Mouse (Mus musculus): ENCODE results near the gene Abcd1.

The Abcd1 gene

DNA sequence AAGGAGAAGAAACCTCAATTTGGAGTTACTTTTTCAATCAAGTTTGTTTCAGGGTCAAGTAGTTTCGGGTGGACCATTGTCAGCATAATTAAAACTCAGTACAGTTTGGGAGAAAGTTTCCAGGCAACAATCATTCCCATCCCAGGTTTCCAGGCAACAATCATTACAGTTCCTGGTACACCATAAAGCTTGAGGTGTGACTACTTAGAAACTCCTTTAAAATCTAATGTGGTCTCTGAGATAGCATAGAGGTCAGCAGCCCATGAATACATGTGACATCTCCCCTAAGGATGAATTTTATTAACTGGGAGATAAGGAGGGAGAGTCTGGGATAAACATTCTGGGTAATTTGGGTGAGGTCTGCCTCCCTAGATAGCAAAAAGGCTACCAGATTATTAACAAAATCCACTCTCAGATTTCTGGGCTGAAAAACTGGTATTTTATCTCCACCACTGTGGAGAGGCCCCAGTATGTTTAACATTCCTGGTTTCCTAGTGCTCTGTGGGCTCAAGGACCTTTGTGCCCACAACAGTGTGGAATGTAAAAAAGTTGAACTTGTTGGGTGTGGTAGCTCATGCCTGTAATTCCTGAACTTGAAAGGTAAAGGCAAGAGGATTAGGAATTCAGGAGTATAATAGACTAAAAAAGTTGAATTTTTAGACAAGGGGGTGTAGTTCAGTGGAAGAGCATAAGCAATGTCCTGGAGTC lies 28.5 kb downstream of the Abcd1 start:
- DNase-seq (ENCODE audit: low spot score) = no peak

GRCm38 (mm10) chrX:73748977-73749376 lies 32.6 kb downstream of the Abcd1 start:
- no peak for DNase-seq (ENCODE audit: low spot score)

DNA sequence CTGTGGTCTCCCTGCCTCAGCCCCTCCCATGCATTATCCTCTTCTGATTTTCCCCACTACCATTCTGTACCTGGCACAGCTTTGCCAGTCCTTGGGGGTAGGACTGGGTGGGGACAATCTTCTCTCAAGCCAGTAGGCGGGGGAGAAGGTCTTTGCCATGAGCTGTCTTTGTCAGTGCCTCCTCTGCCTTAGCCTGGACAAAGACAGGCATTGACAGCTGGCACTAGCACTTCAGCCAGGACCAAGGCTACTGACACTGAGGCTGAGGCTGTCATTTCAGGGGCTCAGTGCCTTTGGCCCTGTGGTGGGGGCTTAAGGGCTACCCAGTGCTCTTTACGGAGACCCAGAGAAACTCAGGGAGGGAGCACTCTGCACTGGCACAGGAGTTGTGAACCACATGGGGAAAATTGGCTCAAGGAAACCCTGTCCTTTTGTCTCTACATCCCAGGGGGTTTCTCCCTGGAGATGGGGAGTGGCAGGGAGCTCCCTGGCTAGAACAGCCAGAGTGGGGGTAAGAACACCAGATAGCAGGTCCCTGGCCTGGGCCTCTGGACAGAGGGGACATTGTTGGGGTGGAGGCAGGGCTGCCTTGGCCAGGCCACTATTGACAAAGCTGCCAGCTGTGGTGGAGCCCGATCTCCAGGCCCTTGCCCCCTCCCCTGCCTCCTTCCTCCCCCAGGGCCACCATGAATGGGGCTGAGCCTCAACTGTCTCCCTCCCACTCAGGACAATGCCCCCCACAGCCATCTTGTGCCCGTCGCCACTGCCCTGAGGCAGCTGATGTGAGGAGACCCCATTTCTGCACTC lies 40.1 kb downstream of the Abcd1 start, which contains the start of gene Plxnb3:
Gene Plxnb3 (plus strand): TSS at position 757 of the 807 bp plus-strand sequence.
- DNase-seq (ENCODE audit: low spot score) = no peak

DNA sequence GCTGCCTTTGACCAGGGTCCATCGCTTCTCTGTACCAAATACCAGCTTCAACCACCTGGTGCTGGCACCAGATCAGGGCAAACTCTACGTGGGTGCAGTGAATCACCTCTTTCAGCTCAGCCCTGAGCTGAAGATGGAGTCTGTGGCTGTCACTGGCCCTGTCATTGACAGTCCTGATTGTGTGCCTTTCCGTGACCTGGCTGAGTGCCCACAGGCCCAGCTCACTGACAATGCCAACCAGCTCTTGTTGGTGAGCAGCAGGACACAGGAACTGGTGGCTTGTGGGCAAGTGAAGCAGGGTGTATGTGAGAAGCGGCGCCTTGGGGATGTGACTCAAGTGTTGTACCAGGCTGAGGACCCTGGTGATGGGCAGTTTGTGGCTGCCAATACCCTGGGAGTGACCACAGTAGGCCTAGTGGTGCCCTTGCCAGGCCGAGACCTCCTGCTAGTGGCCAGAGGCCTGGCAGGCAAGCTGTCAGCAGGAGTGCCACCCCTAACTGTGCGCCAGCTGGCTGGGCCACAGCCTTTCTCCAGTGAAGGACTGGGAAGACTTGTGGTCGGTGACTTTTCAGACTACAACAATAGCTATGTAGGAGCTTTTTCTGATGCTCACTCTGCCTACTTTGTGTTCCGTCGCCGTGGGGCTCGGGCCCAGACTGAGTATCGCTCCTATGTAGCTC lies 42.4 kb downstream of the Abcd1 start:
- no peak for DNase-seq (ENCODE audit: low spot score)

GRCm38 (mm10) chrX:73765311-73765710 lies 48.9 kb downstream of the Abcd1 start:
- no peak for DNase-seq (ENCODE audit: low spot score)

DNA sequence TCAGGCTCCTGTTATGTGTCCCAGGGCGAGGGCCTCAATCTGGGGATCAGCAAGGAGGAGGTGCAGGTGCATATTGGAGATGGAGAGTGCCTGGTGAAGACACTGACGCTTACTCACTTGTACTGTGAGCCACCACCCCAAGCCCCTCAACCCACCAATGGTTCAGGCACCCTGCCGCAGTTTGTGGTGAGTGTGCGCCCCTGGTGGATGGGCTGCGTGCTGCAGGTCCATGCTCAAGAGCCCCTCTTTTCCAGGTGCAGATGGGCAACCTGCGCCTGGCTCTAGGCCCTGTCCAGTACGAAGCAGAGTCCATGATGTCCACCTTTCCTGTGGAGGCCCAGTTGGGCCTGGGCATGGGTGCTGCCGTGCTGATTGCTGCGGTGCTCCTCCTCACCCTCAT lies 50.9 kb downstream of the Abcd1 start:
- DNase-seq (ENCODE audit: low spot score) = no peak

- DNase-seq (ENCODE audit: low spot score) = no peak
Observed at GRCm38 (mm10) chrX:73774168-73774760, 57.9 kb downstream of the Abcd1 start, which contains the start of gene Srpk3. Srpk3 (plus strand) TSS chrX:73774405.

- DNase-seq (ENCODE audit: low spot score) = no peak
Observed at GRCm38 (mm10) chrX:73774802-73775483, 58.5 kb downstream of the Abcd1 start.

- DNase-seq (ENCODE audit: low spot score) = no peak
Observed at GRCm38 (mm10) chrX:73782227-73782626, 65.8 kb downstream of the Abcd1 start.

DNA sequence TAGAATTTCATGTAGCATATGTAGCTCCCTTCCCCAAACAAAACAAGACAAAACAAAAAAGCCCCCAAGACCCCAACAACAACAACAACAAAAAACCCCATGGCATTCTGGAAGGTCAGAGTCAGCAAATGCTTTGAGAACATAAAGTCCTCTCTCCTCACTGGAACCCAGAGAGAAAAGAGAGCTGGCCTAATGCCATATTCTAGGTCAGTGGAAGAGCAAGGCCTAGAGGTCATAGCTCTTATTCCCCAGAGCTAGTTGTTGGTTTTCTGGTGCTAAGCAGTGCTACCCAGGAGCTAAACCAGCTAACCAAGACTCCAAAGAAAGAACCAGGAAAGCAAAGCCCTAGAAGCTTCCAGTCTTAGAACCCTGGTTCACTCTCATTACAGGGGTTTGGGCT lies 69.3 kb downstream of the Abcd1 start:
- no peak for DNase-seq (ENCODE audit: low spot score)

DNA sequence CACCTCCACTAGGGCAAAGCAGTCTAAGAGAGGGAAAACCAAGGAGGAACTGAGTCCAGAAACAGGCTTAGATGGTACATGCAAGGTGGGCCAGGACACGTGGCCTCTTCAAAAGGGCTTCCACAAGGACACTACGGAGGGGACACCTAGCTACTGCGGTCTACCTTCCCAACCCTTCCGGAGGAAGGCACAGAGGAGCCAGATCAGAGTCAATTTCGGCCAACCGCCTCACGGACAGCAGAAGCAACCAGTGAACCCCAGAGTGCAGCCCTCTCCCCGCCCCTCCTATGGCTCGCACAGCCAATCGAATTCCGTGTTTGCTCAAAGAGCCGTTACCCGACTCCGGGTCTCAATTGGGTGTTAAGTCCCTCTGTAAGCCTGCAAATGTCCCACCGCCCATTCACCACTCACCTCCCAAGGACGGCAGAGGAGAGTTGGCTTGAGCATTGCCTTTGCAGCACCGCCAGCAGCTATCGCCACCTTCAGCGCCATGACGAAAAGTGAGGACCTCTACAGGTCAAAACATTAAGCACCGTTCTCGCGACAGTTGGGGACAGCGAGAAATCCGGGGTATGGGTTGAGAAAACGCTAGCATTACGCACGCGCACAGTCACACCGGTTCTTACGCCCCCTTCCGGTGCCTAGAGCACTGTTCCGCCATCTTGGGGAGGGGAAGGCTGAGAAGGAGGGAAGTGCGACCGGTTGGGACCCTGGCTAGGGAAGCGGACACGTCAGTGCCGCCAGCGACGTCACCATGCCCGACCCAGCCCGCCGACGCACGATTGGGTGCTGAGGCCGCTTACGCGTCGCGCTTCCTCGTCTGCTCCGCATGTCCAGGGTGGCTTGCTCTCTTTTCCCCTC lies 70.2 kb downstream of the Abcd1 start, which contains the start of the genes Idh3g and Ssr4:
Gene Idh3g (minus strand): TSS at position 534 of the 861 bp plus-strand sequence.
Gene Ssr4 (plus strand): TSS at position 665 of the 861 bp plus-strand sequence.
- DNase-seq (ENCODE audit: low spot score) = peak; percentile 78

GRCm38 (mm10) chrX:73787225-73787558 lies 70.8 kb downstream of the Abcd1 start:
- no peak for DNase-seq (ENCODE audit: low spot score)
